Mouse (Mus musculus): ENCODE measurements at regions not wholly inside any gene's neighbourhood (a gene's known extent, or its start where the extent isn't known, plus 50 kb on each side); places are given as distances from the start of the nearest gene placed in this dataset.

DNA sequence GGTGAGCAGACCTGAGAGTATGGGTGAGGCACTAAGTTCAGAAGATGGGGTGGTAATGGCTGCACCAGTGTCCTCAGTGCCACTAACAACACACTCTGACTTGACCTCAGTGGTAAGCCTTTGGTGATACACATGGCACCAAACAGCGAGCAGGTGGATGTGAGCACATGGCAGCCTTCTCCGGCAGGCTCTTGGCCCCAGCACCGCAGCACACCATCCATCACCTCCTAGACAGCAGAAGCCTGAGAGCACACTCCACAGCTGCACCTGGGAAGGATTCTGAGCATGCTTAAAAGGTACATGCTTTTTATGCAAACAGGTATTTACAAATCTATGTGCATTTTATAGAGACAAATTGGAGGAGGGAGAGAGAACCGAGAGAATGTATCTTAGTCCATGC, 223.7 kb downstream of the Lpin1 start:
- no peak for DNase-seq
- WGBS, result 85% methylated on average over 4 of the region's 4 CpGs

DNA sequence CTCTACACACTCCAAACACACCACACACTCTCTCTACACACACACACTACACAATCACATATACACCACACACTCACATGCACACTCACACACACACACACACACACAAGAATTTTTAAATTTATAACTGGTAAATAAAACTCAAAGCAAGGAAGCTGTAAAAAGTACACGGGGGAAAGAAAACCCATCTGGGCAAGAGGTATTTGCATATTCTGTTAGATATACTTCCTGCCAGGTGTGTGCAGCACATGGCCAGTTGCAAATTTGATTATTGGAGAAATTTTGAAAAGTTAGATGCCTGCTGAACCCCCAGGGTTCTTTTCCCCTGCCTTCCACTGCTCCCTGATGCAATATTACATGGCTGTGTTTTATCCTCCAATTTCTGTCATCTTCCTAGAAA, 226.4 kb downstream of the Lpin1 start:
- WGBS, result 85% methylated on average over 1 of the region's 1 CpGs
- TF ChIP-seq CTCF (IDR thresholded peaks at IDR 0.05; ENCODE audit: borderline replicate concordance, insufficient read depth, low read depth, low read length) (no peak), POLR2A (IDR thresholded peaks at IDR 0.05; ENCODE audit: borderline replicate concordance, insufficient read depth, low read length) (no peak)
- H3K27ac ChIP-seq (ENCODE audit: insufficient read depth, low read length), result no peak overlapping the region
- H3K4me1 ChIP-seq (ENCODE audit: control insufficient read depth, insufficient read depth, low read length), result no peaks in the 10 kb centered on the region; the same call in 1 of the 2 replicates
- H3K4me3 ChIP-seq (replicated peaks; ENCODE audit: insufficient read depth, low read depth, low read length), result no peak overlapping the region
- H3K27me3 ChIP-seq (ENCODE audit: control insufficient read depth, insufficient read depth, low read length), result no peaks in the 10 kb centered on the region; the same call in 1 of the 2 replicates
- DNase-seq, result no peak

More for the DNA sequence above, 223.7 kb downstream of the Lpin1 start:
- H3K27ac ChIP-seq (ENCODE audit: insufficient read depth, low read length), result no peak overlapping the region
- no peak overlapping the region for H3K4me3 ChIP-seq (replicated peaks; ENCODE audit: insufficient read depth, low read depth, low read length)
- no peaks in the 10 kb centered on the region for H3K4me1 ChIP-seq (ENCODE audit: control insufficient read depth, insufficient read depth, low read length)
- no peak for TF ChIP-seq CTCF (IDR thresholded peaks at IDR 0.05; ENCODE audit: borderline replicate concordance, insufficient read depth, low read depth, low read length)
- no peak for TF ChIP-seq POLR2A (IDR thresholded peaks at IDR 0.05; ENCODE audit: borderline replicate concordance, insufficient read depth, low read length)
- no peaks in the 10 kb centered on the region; the same call in 1 of the 2 replicates for H3K27me3 ChIP-seq (ENCODE audit: control insufficient read depth, insufficient read depth, low read length)

DNA sequence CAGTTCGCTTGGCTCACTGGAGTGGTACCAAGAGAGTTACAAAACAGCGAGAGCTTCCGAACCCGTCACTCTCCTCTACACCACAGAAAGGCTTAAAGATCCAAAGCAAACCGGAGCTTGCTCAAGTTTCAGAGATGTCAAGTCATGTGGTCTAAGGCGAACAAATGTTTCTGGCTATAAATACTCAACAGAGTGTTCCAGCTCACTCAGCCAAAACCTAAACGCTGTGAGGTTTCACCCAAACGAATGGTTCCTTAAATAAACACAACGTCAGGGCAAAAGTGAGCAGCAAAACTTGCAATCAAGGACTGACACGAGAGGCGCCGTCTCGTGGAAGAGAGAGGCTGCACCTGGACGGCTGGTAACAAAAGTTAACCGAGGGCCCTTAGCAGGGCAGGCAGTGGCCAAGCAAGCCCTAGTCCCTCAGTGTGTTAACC, 227.2 kb downstream of the Lpin1 start:
- Histone ChIP-seq H3K27me3 (ENCODE audit: control insufficient read depth, insufficient read depth, low read length) (no peaks in the 10 kb centered on the region; the same call in 1 of the 2 replicates), H3K4me1 (ENCODE audit: control insufficient read depth, insufficient read depth, low read length) (no peaks in the 10 kb centered on the region; the same call in 1 of the 2 replicates), H3K27ac (ENCODE audit: insufficient read depth, low read length) (no peak overlapping the region), H3K4me3 (replicated peaks; ENCODE audit: insufficient read depth, low read depth, low read length) (no peak overlapping the region)
- whole genome bisulfite sequencing, result 56% methylated on average over 15 of the region's 15 CpGs
- TF ChIP-seq CTCF (IDR thresholded peaks at IDR 0.05; ENCODE audit: borderline replicate concordance, insufficient read depth, low read depth, low read length), result no peak
- no peak for TF ChIP-seq POLR2A (IDR thresholded peaks at IDR 0.05; ENCODE audit: borderline replicate concordance, insufficient read depth, low read length)
- DNase-seq, result no peak

DNA sequence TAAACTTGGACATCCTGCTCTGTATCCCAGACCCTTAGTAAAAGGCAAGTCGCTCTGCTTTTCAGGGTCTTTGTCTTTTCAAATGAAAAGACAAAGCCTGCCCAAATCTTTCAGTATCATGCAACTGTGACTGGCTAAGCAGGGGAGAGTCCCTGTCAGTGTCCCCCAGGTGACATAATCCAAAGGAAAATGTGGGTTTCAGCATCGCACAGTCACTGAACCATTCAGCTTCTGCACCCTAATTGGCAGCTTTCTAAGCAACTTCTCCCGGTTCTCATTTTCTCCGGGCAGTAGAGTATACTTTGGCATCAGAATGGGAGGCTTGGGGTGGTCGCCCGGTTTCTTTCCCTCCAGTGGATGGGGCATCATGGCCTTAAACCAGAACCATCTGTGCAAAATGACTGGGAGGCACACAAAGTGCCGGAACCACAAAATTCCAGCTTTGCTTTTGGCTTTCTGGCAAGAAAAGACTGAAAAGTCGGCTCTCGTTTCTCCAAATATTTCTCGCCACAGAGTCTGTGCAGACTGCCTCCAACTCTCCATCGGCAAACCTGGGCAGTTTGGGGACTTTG, 228.3 kb downstream of the Lpin1 start:
- Histone ChIP-seq H3K27ac (ENCODE audit: insufficient read depth, low read length) (no peak overlapping the region), H3K4me3 (replicated peaks; ENCODE audit: insufficient read depth, low read depth, low read length) (no peak overlapping the region), H3K27me3 (ENCODE audit: control insufficient read depth, insufficient read depth, low read length) (no peaks in the 10 kb centered on the region; the same call in 1 of the 2 replicates), H3K4me1 (ENCODE audit: control insufficient read depth, insufficient read depth, low read length) (no peaks in the 10 kb centered on the region; the same call in 1 of the 2 replicates)
- no peak for DNase-seq
- 37% methylated on average over 11 of the region's 11 CpGs for WGBS
- TF ChIP-seq POLR2A (IDR thresholded peaks at IDR 0.05; ENCODE audit: borderline replicate concordance, insufficient read depth, low read length) (no peak), CTCF (IDR thresholded peaks at IDR 0.05; ENCODE audit: borderline replicate concordance, insufficient read depth, low read depth, low read length) (no peak)

DNA sequence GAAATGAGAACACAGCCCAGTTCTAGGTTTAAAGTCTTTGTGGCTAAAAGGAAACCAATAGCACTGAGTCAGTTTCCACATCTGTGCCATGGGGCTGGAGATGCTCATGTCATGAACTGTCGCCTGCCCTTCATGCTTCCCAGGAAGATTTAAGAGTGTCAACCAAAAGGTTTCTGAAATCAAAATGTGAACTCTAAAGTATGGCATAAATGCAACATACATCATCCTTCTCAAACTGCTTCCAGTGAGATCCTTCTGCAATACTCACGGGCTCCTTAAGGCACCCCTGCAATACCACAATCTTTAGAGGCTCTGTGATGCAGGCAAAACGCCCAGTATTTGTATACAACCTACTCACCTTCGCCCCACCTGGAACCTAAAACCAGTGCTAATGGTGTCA, 229.7 kb downstream of the Lpin1 start:
- H3K4me3 ChIP-seq (replicated peaks; ENCODE audit: insufficient read depth, low read depth, low read length), result no peak overlapping the region
- H3K27me3 ChIP-seq (ENCODE audit: control insufficient read depth, insufficient read depth, low read length), result no peaks in the 10 kb centered on the region; the same call in 1 of the 2 replicates
- no peak for DNase-seq
- 91% methylated on average over 4 of the region's 4 CpGs for WGBS
- no peaks in the 10 kb centered on the region; the same call in 1 of the 2 replicates for H3K4me1 ChIP-seq (ENCODE audit: control insufficient read depth, insufficient read depth, low read length)
- H3K27ac ChIP-seq (ENCODE audit: insufficient read depth, low read length), result no peak overlapping the region
- TF ChIP-seq CTCF (IDR thresholded peaks at IDR 0.05; ENCODE audit: borderline replicate concordance, insufficient read depth, low read depth, low read length), result no peak

DNA sequence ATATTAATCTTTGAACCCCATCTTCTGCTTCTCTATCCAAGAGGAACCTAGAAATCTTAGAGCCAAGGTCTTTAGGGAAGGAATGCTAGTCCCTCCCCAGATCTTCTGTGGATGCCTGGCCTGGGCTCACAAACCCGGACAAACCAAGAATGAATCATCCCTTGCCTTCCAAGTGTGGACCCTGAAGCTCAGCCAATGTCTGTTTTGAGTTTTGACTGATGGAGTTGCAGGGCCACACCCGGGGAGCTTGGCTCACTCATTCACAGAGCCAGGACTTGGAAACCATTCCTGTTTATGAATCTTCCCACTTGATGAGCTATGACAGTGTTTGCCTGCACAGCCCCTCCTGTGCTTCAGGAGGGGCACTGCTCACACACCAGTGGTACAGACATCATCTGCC, 230.4 kb downstream of the Lpin1 start:
- no peaks in the 10 kb centered on the region; the same call in 1 of the 2 replicates for H3K4me1 ChIP-seq (ENCODE audit: control insufficient read depth, insufficient read depth, low read length)
- no peak overlapping the region for H3K27ac ChIP-seq (ENCODE audit: insufficient read depth, low read length)
- no peak overlapping the region for H3K4me3 ChIP-seq (replicated peaks; ENCODE audit: insufficient read depth, low read depth, low read length)
- 5% methylated on average over 2 of the region's 2 CpGs for whole genome bisulfite sequencing
- TF ChIP-seq POLR2A (IDR thresholded peaks at IDR 0.05; ENCODE audit: borderline replicate concordance, insufficient read depth, low read length) (no peak), CTCF (IDR thresholded peaks at IDR 0.05; ENCODE audit: borderline replicate concordance, insufficient read depth, low read depth, low read length) (no peak)
- DNase-seq, result peak in 1 of 2 experiments; percentile 5
- no peaks in the 10 kb centered on the region; the same call in 1 of the 2 replicates for H3K27me3 ChIP-seq (ENCODE audit: control insufficient read depth, insufficient read depth, low read length)

DNA sequence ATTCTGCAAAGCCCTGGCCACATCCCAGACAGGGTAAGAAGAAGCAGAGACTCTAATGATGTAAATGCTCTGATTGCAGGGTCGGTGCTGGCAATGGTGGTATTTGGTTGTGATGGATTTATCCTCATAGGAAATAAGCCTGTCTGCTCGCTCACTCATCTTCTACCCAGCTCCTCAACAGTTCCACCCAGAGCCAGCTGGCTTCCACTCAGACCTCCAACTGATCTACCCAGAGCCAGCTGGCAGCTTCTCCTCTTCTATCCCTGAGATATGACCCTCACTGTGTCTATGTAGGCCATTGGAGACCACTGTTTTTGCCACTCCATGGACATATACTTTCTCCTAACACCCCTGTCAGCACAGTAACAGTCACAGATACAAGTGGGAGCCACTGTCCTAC, 231.4 kb downstream of the Lpin1 start:
- peak in 1 of 2 experiments; percentile 12 for DNase-seq
- 6% methylated on average over 2 of the region's 2 CpGs for WGBS

DNA sequence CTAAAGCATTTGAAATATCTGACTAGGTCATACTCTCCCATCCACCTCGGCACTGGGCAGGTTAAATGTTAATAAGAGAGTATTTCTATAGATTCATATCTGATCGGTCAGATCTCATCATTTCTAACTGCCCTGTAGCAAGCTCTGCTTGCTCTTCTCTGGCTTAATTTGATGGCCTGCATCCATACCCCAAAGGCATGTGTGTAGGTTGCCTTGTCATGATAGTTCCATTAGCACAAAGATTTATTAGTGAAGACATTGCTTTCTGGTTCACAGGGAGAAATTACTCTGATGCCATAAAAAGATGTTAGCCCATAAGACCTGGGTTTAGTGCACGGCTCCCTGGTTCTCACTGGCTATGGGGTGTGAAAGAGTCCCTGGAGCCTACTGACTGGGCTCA, 232.3 kb downstream of the Lpin1 start:
- Histone ChIP-seq H3K27ac (ENCODE audit: insufficient read depth, low read length) (no peak overlapping the region), H3K27me3 (ENCODE audit: control insufficient read depth, insufficient read depth, low read length) (no peaks in the 10 kb centered on the region; the same call in 1 of the 2 replicates), H3K4me3 (replicated peaks; ENCODE audit: insufficient read depth, low read depth, low read length) (no peak overlapping the region), H3K4me1 (ENCODE audit: control insufficient read depth, insufficient read depth, low read length) (no peaks in the 10 kb centered on the region; the same call in 1 of the 2 replicates)
- DNase-seq, result no peak
- no peak for TF ChIP-seq CTCF (IDR thresholded peaks at IDR 0.05; ENCODE audit: borderline replicate concordance, insufficient read depth, low read depth, low read length)
- 94% methylated on average over 3 of the region's 3 CpGs for WGBS

More for the DNA sequence above, 231.4 kb downstream of the Lpin1 start:
- Histone ChIP-seq H3K4me3 (replicated peaks; ENCODE audit: insufficient read depth, low read depth, low read length) (no peak overlapping the region), H3K27ac (ENCODE audit: insufficient read depth, low read length) (no peak overlapping the region), H3K27me3 (ENCODE audit: control insufficient read depth, insufficient read depth, low read length) (no peaks in the 10 kb centered on the region; the same call in 1 of the 2 replicates), H3K4me1 (ENCODE audit: control insufficient read depth, insufficient read depth, low read length) (no peaks in the 10 kb centered on the region; the same call in 1 of the 2 replicates)
- TF ChIP-seq CTCF (IDR thresholded peaks at IDR 0.05; ENCODE audit: borderline replicate concordance, insufficient read depth, low read depth, low read length) (no peak), POLR2A (IDR thresholded peaks at IDR 0.05; ENCODE audit: borderline replicate concordance, insufficient read depth, low read length) (no peak)
